Mouse (Mus musculus): ENCODE results near the gene Mpzl1.

- TF ChIP-seq EP300 (optimal IDR thresholded peaks at IDR 0.05) (no peak), CTCF (IDR thresholded peaks at IDR 0.05; ENCODE audit: low read depth) (no peak)
These were observed 40.8 kb upstream of the Mpzl1 start for GRCm38 (mm10) chr1:165675167-165675566.

Measured in stomach, postnatal 0 days (tissue).